ENCODE assay signal across 8 mouse cellular contexts in genomic region chr6:42349426-42350020, GRCm38 (mm10). TPM values are rescaled to one million over a fixed set of nuclear protein-coding genes. Genes with fewer than 3 reads are reported as not detected.
DNase-seq lines count a peak whose midpoint lies in the region; ATAC-seq and TF ChIP-seq lines count a peak whose summit lies in the region.

Gene Zyx (plus strand): TSS chr6:42349630.

- peak; percentile 86 for DNase-seq in MEL (ENCODE audit: low read depth, low spot score)
- peak; percentile 91 for DNase-seq in cerebellum, adult 8-10 months
- DNase-seq in hindbrain, embryonic 10.5 days (ENCODE audit: low spot score), result peak; percentile 93
- peak; percentile 92 for DNase-seq in layer of hippocampus, adult 9-11 months
- DNase-seq in lung, postnatal 0 days (ENCODE audit: low spot score), result peak; percentile 99
- DNase-seq in ovary, postnatal 14 days (ENCODE audit: low spot score), result peak; percentile 83
- peak; percentile 88 for DNase-seq in thymus, postnatal 14 days

- ATAC-seq in frontal cortex, adult (ENCODE audit: low TSS enrichment), result peak; percentile 62
- peak; percentile 92 for ATAC-seq in lung, postnatal 0 days

- peaks cover 3% of the 10 kb centered on the region for H3K79me2 ChIP-seq in MEL (ENCODE audit: control insufficient read depth, insufficient read depth, low read length, poor library complexity)

- peak in 1 of 2 experiments; percentile 55; a peak in 2 of 4 replicates for TF ChIP-seq POLR2A in MEL (IDR thresholded peaks at IDR 0.05; ENCODE audit: control insufficient read depth in 1 of 2, insufficient read depth in 1 of 2, low read depth in 1 of 2, low read length in 2 of 2, poor library complexity in 1 of 2)

- H3K9me3 ChIP-seq in MEL (replicated peaks; ENCODE audit: insufficient read depth, low read length), result no peaks in the 10 kb centered on the region
- no peaks in the 10 kb centered on the region for H3K9me3 ChIP-seq in hindbrain, embryonic 10.5 days
- no peaks in the 10 kb centered on the region for H3K9me3 ChIP-seq in lung, postnatal 0 days (ENCODE audit: low read length)

- TF ChIP-seq CTCF in MEL (IDR thresholded peaks at IDR 0.05 in 2 of 3, conservative IDR thresholded peaks at IDR 0.05 in 1 of 3; ENCODE audit: control insufficient read depth in 1 of 3, insufficient read depth in 1 of 3, low read depth in 2 of 3, low read length in 3 of 3, poor library complexity in 1 of 3, severe bottlenecking in 1 of 3), result no peak
- TF ChIP-seq CTCF in lung, postnatal 0 days (IDR thresholded peaks at IDR 0.05), result peak; percentile 65

- H3K4me3 ChIP-seq in MEL (ENCODE audit: control insufficient read depth in 1 of 2, insufficient read depth in 1 of 2, low read depth in 2 of 2, low read length in 2 of 2), result peak within 1 kb of the TSS; percentile 59 to 82
- H3K4me3 ChIP-seq in hindbrain, embryonic 10.5 days, result peak within 1 kb of the TSS; percentile 90
- peak within 1 kb of the TSS; percentile 99 for H3K4me3 ChIP-seq in lung, postnatal 0 days (ENCODE audit: low read depth, low read length)

- H3K27ac ChIP-seq in MEL (ENCODE audit: control insufficient read depth, low read depth, low read length), result peak within 1 kb of the TSS; percentile 43
- peak within 1 kb of the TSS; percentile 97 for H3K27ac ChIP-seq in hindbrain, embryonic 10.5 days
- peak within 1 kb of the TSS; percentile 98 for H3K27ac ChIP-seq in lung, postnatal 0 days (ENCODE audit: low read length)

- peak within 1 kb of the TSS; percentile 84 for H3K4me2 ChIP-seq in lung, postnatal 0 days (replicated peaks; ENCODE audit: low read depth, low read length)

- H3K9ac ChIP-seq in MEL (ENCODE audit: control insufficient read depth, low read depth, low read length, poor library complexity, severe bottlenecking), result peak within 1 kb of the TSS; percentile 81
- H3K9ac ChIP-seq in lung, postnatal 0 days (replicated peaks; ENCODE audit: low read depth), result peak within 1 kb of the TSS; percentile 96

- 1% methylated on average over 35 of the region's 36 CpGs for WGBS in hindbrain, embryonic 10.5 days
- 0% methylated on average over 23 of the region's 36 CpGs for WGBS in lung, postnatal 0 days

- no peak for TF ChIP-seq EP300 in MEL (IDR thresholded peaks at IDR 0.05; ENCODE audit: low read depth in 1 of 2, low read length in 2 of 2)
- peak; percentile 9; the same call in 1 of the 2 replicates for TF ChIP-seq EP300 in lung, postnatal 0 days (IDR thresholded peaks at IDR 0.05)

- TF ChIP-seq RAD21 in MEL (IDR thresholded peaks at IDR 0.05; ENCODE audit: low read depth, low read length), result no peak

- peaks cover 10 to 41% of the 10 kb centered on the region in 2 experiments for H3K4me1 ChIP-seq in MEL (ENCODE audit: control insufficient read depth in 1 of 2, insufficient read depth in 2 of 2, low read length in 2 of 2)
- peaks cover 40% of the 10 kb centered on the region for H3K4me1 ChIP-seq in hindbrain, embryonic 10.5 days (replicated peaks)
- H3K4me1 ChIP-seq in lung, postnatal 0 days (ENCODE audit: insufficient read depth, low read depth, low read length), result peaks cover 26% of the 10 kb centered on the region; the same call in 1 of the 2 replicates

- peaks cover 0 to 27% of the 10 kb centered on the region in 2 experiments; a peak in 2 of 4 replicates for H3K36me3 ChIP-seq in MEL (ENCODE audit: control insufficient read depth in 1 of 2, insufficient read depth in 2 of 2, low read length in 2 of 2)
- H3K36me3 ChIP-seq in hindbrain, embryonic 10.5 days, result peaks cover 32% of the 10 kb centered on the region
- H3K36me3 ChIP-seq in lung, postnatal 0 days (ENCODE audit: insufficient read depth, low read length), result peaks cover under 1% of the 10 kb centered on the region; the same call in 1 of the 2 replicates

- no peaks in the 10 kb centered on the region for H3K27me3 ChIP-seq in MEL (ENCODE audit: control insufficient read depth in 1 of 2, insufficient read depth in 2 of 2, low read length in 2 of 2)
- no peaks in the 10 kb centered on the region for H3K27me3 ChIP-seq in hindbrain, embryonic 10.5 days (ENCODE audit: insufficient read depth, poor library complexity, severe bottlenecking)
- no peaks in the 10 kb centered on the region for H3K27me3 ChIP-seq in lung, postnatal 0 days (replicated peaks; ENCODE audit: insufficient read depth, low read length)

TF ChIP-seq in MEL, 35 proteins besides CTCF, POLR2A, EP300 and RAD21:
- no peak for TF ChIP-seq POLR2AphosphoS2 (IDR thresholded peaks at IDR 0.05; ENCODE audit: low read length)
- no peak for TF ChIP-seq TAL1 (IDR thresholded peaks at IDR 0.05; ENCODE audit: low read length)
- no peak for TF ChIP-seq ZC3H11A (IDR thresholded peaks at IDR 0.05; ENCODE audit: low read depth, low read length)
- 0 out of 2 replicates have a peak, but pooled peaks have one; percentile 37 for TF ChIP-seq NELFE (IDR thresholded peaks at IDR 0.05; ENCODE audit: low read depth, low read length)
- no peak; the same call in 1 of the 2 replicates for TF ChIP-seq SIN3A (IDR thresholded peaks at IDR 0.05; ENCODE audit: low read length)
- TF ChIP-seq MXI1 (IDR thresholded peaks at IDR 0.05; ENCODE audit: low read depth, low read length), result peak; percentile 36
- TF ChIP-seq MYB (IDR thresholded peaks at IDR 0.05; ENCODE audit: low read depth, low read length), result no peak
- no peak for TF ChIP-seq TBP (IDR thresholded peaks at IDR 0.05; ENCODE audit: low read depth, low read length)
- no peak for TF ChIP-seq POLR2AphosphoS5 (IDR thresholded peaks at IDR 0.05; ENCODE audit: borderline replicate concordance, low read depth, low read length)
- TF ChIP-seq MAFK (IDR thresholded peaks at IDR 0.05; ENCODE audit: borderline replicate concordance, low read depth, low read length), result no peak
- TF ChIP-seq TCF12 (IDR thresholded peaks at IDR 0.05; ENCODE audit: low read depth, low read length), result peak; percentile 9; the same call in 1 of the 2 replicates
- no peak for TF ChIP-seq CHD2 (IDR thresholded peaks at IDR 0.05; ENCODE audit: low read length)
- TF ChIP-seq MAZ (IDR thresholded peaks at IDR 0.05; ENCODE audit: low read depth, low read length), result peak; percentile 73; the same call in 1 of the 2 replicates
- 0 out of 2 replicates have a peak, but pooled peaks have one; percentile 43 for TF ChIP-seq HCFC1 (IDR thresholded peaks at IDR 0.05; ENCODE audit: low read depth, low read length)
- TF ChIP-seq ETS1 (IDR thresholded peaks at IDR 0.05; ENCODE audit: low read depth, low read length), result 0 out of 2 replicates have a peak, but pooled peaks have one; percentile 27

RNA-seq across cellular contexts. Expression of gene Zyx, which starts in this region (rescaled TPM):
- 7.0 and 7.5 TPM in 2 replicates for total RNA-seq in MEL (2012; rRNA removed)
- 10 to 100 TPM in 1 of 2 experiments, not detected in 1; 48.4 TPM for polyA plus RNA-seq in MEL (2012; ENCODE audit: insufficient read depth in 1 of 2, insufficient read length in 2 of 2, low read depth in 1 of 2, low replicate concordance in 2 of 2, missing spikeins in 1 of 2)
- 86.0 and 103 TPM in 2 replicates for polyA plus RNA-seq in hindbrain, embryonic 10.5 days (2016; fragmentation: Nextera tagmentation; extraction: Ambion mirVana)
- polyA plus RNA-seq in lung, postnatal 0 days (2015; fragmentation: Nextera tagmentation; extraction: Ambion mirVana), result 166 and 183 TPM in 2 replicates

Comparison
In these comparisons a context has a peak if more than half of its experiments do, and no peak if none do; other contexts are left out.
1. Peak in every context shown above with its lines: DNase-seq, ATAC-seq, H3K4me3 ChIP-seq and H3K27ac ChIP-seq.
2. H3K27ac ChIP-seq: peak in every context shown above with its lines; median percentile 98 in lung, postnatal 0 days; 97 in hindbrain, embryonic 10.5 days; 43 in MEL.